ENCODE assay signal across 27 mouse cellular contexts in genomic region chr6:86644775-86645400, GRCm38 (mm10). TPM values are rescaled to one million over a fixed set of nuclear protein-coding genes. Genes with fewer than 3 reads are reported as not detected.
DNase-seq lines count a peak whose midpoint lies in the region; ATAC-seq and TF ChIP-seq lines count a peak whose summit lies in the region.
"Had no signal": no experiment of that assay in that cellular context is flagged by ENCODE, and none has a peak within 500 bp of the region (broad histone marks: within the 10 kb centered on the region; RNA-seq: fewer than 3 reads in every experiment).

No protein-coding gene starts in this region.

- 0 out of 2 replicates have a peak overlapping the region, but pooled peaks have one; percentile 4 for H3K9ac ChIP-seq in liver, embryonic 12.5 days
- H3K9ac ChIP-seq in liver, postnatal 0 days (replicated peaks): no peak overlapping the region
- H3K9ac ChIP-seq: embryonic facial prominence, embryonic 15.5 days; forebrain, embryonic 13.5 days; hindbrain, embryonic 13.5 days; limb, embryonic 13.5 days; neural tube, embryonic 12.5 days had no signal

- DNase-seq in liver, postnatal 0 days: no peak
- DNase-seq in thymus, postnatal 0 days (ENCODE audit: low spot score): peak; percentile 35
- DNase-seq in thymus, adult 18-20 months: no peak
- peak; percentile 48 for DNase-seq in naive thymus-derived CD4-positive, alpha-beta T cell, adult 2 months (ENCODE audit: low read depth)
- peak; percentile 37 for DNase-seq in thymus, postnatal 4 days
- DNase-seq in testis, postnatal 14 days (ENCODE audit: low spot score): no peak
- DNase-seq: cerebellum, adult 2 months; cerebellum, postnatal 25 days; gastrocnemius, postnatal 14 days; heart, postnatal 4 days; kidney, adult 18-20 months; kidney, postnatal 36 days; lung, adult 18-20 months; lung, postnatal 4 days; midbrain, embryonic 14.5 days; right cerebral cortex, postnatal 4 days had no signal

- peaks cover 28% of the 10 kb centered on the region for H3K36me3 ChIP-seq in liver, embryonic 12.5 days
- H3K36me3 ChIP-seq in liver, postnatal 0 days (replicated peaks; ENCODE audit: insufficient read depth, low read length): peaks cover 24% of the 10 kb centered on the region

- no peak for ATAC-seq in liver, embryonic 12.5 days
- no peak for ATAC-seq in liver, postnatal 0 days
- ATAC-seq in frontal cortex, adult (ENCODE audit: low TSS enrichment): no peak
- ATAC-seq: forebrain, embryonic 13.5 days; lung, postnatal 0 days had no signal

- H3K9me3 ChIP-seq in liver, embryonic 12.5 days (replicated peaks): no peaks in the 10 kb centered on the region
- H3K9me3 ChIP-seq in liver, postnatal 0 days (ENCODE audit: low read length): no peaks in the 10 kb centered on the region
- H3K9me3 ChIP-seq: embryonic facial prominence, embryonic 10.5 days; embryonic facial prominence, embryonic 15.5 days; forebrain, embryonic 13.5 days; hindbrain, embryonic 13.5 days; limb, embryonic 13.5 days; neural tube, embryonic 12.5 days had no signal

- WGBS in liver, embryonic 12.5 days (ENCODE audit: insufficient replicate concordance): 70% methylated on average over 3 of the region's 3 CpGs
- WGBS in liver, postnatal 0 days (ENCODE audit: insufficient replicate concordance): 76% methylated on average over 3 of the region's 3 CpGs

- peak overlapping the region; percentile 27; the same call in 1 of the 2 replicates for H3K27ac ChIP-seq in liver, embryonic 12.5 days
- H3K27ac ChIP-seq in liver, postnatal 0 days (ENCODE audit: low read depth): no peak overlapping the region
- H3K27ac ChIP-seq: embryonic facial prominence, embryonic 10.5 days; embryonic facial prominence, embryonic 15.5 days; forebrain, embryonic 13.5 days; hindbrain, embryonic 13.5 days; layer of hippocampus, adult 2 months; limb, embryonic 13.5 days; neural tube, embryonic 12.5 days had no signal

- no peak overlapping the region for H3K4me3 ChIP-seq in liver, embryonic 12.5 days
- no peak overlapping the region for H3K4me3 ChIP-seq in liver, postnatal 0 days (ENCODE audit: low read depth, low read length)
- H3K4me3 ChIP-seq: embryonic facial prominence, embryonic 10.5 days; embryonic facial prominence, embryonic 15.5 days; forebrain, embryonic 13.5 days; hindbrain, embryonic 13.5 days; layer of hippocampus, adult 2 months; limb, embryonic 13.5 days; neural tube, embryonic 12.5 days had no signal

- TF ChIP-seq EP300 in liver, postnatal 0 days (IDR thresholded peaks at IDR 0.05; ENCODE audit: low read depth): no peak

- peaks cover 47% of the 10 kb centered on the region for H3K4me1 ChIP-seq in liver, embryonic 12.5 days
- peaks cover 18% of the 10 kb centered on the region for H3K4me1 ChIP-seq in liver, postnatal 0 days (ENCODE audit: insufficient read depth)
- H3K4me1 ChIP-seq: embryonic facial prominence, embryonic 10.5 days; embryonic facial prominence, embryonic 15.5 days; forebrain, embryonic 13.5 days; hindbrain, embryonic 13.5 days; limb, embryonic 13.5 days; neural tube, embryonic 12.5 days had no signal

- TF ChIP-seq CTCF in liver, postnatal 0 days (IDR thresholded peaks at IDR 0.05; ENCODE audit: low read depth): no peak

- H3K4me2 ChIP-seq in liver, embryonic 12.5 days: no peak overlapping the region
- H3K4me2 ChIP-seq in liver, postnatal 0 days (ENCODE audit: low read depth, low read length): no peak overlapping the region
- H3K4me2 ChIP-seq: embryonic facial prominence, embryonic 15.5 days; forebrain, embryonic 13.5 days; heart, embryonic 11.5 days; hindbrain, embryonic 13.5 days; limb, embryonic 13.5 days; neural tube, embryonic 12.5 days had no signal

- H3K27me3 ChIP-seq in liver, embryonic 12.5 days (replicated peaks): no peaks in the 10 kb centered on the region
- no peaks in the 10 kb centered on the region for H3K27me3 ChIP-seq in liver, postnatal 0 days (ENCODE audit: insufficient read depth, low read length)
- H3K27me3 ChIP-seq: embryonic facial prominence, embryonic 15.5 days; forebrain, embryonic 13.5 days; hindbrain, embryonic 13.5 days; limb, embryonic 13.5 days; neural tube, embryonic 12.5 days had no signal

RNA-seq across cellular contexts. Expression of gene Asprv1, which starts 16.9 kb away (rescaled TPM):
- polyA plus RNA-seq in liver, embryonic 12.5 days (2016; fragmentation: Nextera tagmentation; extraction: Ambion mirVana): 0.13 TPM in 2 replicates
- polyA plus RNA-seq in liver, postnatal 0 days (2015; fragmentation: Nextera tagmentation; extraction: Ambion mirVana): 7.3 and 8.6 TPM in 2 replicates
- 6.9 and 9.5 TPM in 2 replicates for polyA plus RNA-seq in thymus, postnatal 0 days (2015; fragmentation: Nextera tagmentation; extraction: Ambion mirVana)
- polyA plus RNA-seq: heart, embryonic 11.5 days had no signal

RNA-seq across cellular contexts. Expression of gene Mxd1, which starts 24.1 kb away (rescaled TPM):
- 35.1 and 39.7 TPM in 2 replicates for polyA plus RNA-seq in liver, embryonic 12.5 days (2016; fragmentation: Nextera tagmentation; extraction: Ambion mirVana)
- polyA plus RNA-seq in liver, postnatal 0 days (2015; fragmentation: Nextera tagmentation; extraction: Ambion mirVana): 19.1 and 22.0 TPM in 2 replicates
- 10.0 and 11.2 TPM in 2 replicates for polyA plus RNA-seq in thymus, postnatal 0 days (2015; fragmentation: Nextera tagmentation; extraction: Ambion mirVana)

RNA-seq across cellular contexts. Expression of gene Snrnp27, which starts 39.4 kb away (rescaled TPM):
- polyA plus RNA-seq in liver, embryonic 12.5 days (2016; fragmentation: Nextera tagmentation; extraction: Ambion mirVana): 82.0 and 85.1 TPM in 2 replicates
- 40.5 and 41.1 TPM in 2 replicates for polyA plus RNA-seq in liver, postnatal 0 days (2015; fragmentation: Nextera tagmentation; extraction: Ambion mirVana)
- 149 and 164 TPM in 2 replicates for polyA plus RNA-seq in thymus, postnatal 0 days (2015; fragmentation: Nextera tagmentation; extraction: Ambion mirVana)

Comparison
In these comparisons a context has a peak if more than half of its experiments do, and no peak if none do; other contexts are left out.
1. DNase-seq: peak in thymus, postnatal 0 days (single experiment), naive thymus-derived CD4-positive, alpha-beta T cell, adult 2 months (single experiment) and thymus, postnatal 4 days (single experiment); none in liver, postnatal 0 days (single experiment), thymus, adult 18-20 months (0 of 2) and testis, postnatal 14 days (single experiment).